Mouse (Mus musculus) erythroblast, embryonic 14.5 days (primary cell): ENCODE measurements around the gene Cxcl14.

ENCODE experiments used
- GATA1 ChIP-seq: IDR thresholded peaks from 2 replicates; pipeline ENCODE4 v1.6.1; 2012; ENCODE audit warnings: low read length, inconsistent platforms, mixed read lengths
- TAL1 ChIP-seq: IDR thresholded peaks from 3 replicates; pipeline ENCODE4 v1.6.1; 2012; ENCODE audit warnings: low read length, inconsistent platforms, mixed read lengths

GRCm38 (mm10) chr13:56259926-56260250 is 36.5 kb downstream of the Cxcl14 start:
- TF ChIP-seq GATA1 (no peak), TAL1 (no peak)
